Mouse (Mus musculus) spleen, postnatal 14 days (tissue): ENCODE measurements around the gene Ryr1.
A peak's percentile ranks its signal among the peaks of the same experiment; 100 is the strongest.
"Not testable (repeated sequence)": the region's sequence is repeated elsewhere in the genome, so short reads cannot be mapped to it uniquely, and the experiment has no call there.

Experiments used
- DNase-seq, 2 experiments: peaks; one replicate each; pipeline ENCODE4 v3.0.0; 2021 to 2022; ENCODE audit warnings: low spot score in 2 of 2

Ryr1 gene

DNA sequence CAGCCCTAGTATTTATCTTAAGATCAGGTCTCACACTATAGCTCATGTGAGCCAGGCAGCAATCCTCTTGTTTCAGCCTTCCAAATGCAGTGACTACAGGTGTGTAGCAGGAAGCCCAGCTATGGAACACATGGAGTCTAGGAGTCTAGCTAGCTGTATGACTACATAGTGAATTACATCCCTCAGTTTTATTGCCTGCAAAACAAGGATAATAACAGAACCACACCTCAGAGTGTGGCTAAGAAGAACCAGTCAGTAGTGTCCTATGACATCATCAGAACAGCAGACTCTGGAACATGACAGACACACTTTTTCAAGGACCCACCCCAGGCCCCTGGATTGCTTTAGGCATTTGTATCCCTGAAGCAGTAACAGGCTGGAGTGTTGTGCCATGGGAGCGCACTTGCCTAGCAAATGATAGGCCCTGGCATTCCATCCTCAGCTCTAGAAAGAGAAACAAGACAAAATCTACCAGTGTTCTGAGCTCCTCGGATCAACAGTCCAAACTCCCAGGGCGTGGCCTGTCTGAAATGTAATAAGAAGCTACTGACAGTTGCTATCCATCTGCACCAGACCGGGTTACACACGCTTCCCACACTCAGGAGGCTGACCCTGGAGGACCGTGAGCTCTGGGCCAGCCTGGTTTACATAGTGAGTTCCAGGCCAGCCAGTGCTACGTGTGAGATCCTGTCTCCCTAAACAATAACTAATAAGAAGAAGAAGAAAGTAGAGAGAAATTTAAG, 21.8 kb upstream of the Ryr1 start:
- DNase-seq: no peak

- no peak for DNase-seq
These were observed 19.0 kb upstream of the Ryr1 start for GRCm38 (mm10) chr7:29144006-29144405.

- DNase-seq: no peak
These were observed 16.4 kb upstream of the Ryr1 start for GRCm38 (mm10) chr7:29141416-29141815.

GRCm38 (mm10) chr7:29139237-29139636, 14.3 kb upstream of the Ryr1 start:
- DNase-seq: not testable (repeated sequence)

GRCm38 (mm10) chr7:29137429-29137828, 12.4 kb upstream of the Ryr1 start:
- no peak for DNase-seq

DNA sequence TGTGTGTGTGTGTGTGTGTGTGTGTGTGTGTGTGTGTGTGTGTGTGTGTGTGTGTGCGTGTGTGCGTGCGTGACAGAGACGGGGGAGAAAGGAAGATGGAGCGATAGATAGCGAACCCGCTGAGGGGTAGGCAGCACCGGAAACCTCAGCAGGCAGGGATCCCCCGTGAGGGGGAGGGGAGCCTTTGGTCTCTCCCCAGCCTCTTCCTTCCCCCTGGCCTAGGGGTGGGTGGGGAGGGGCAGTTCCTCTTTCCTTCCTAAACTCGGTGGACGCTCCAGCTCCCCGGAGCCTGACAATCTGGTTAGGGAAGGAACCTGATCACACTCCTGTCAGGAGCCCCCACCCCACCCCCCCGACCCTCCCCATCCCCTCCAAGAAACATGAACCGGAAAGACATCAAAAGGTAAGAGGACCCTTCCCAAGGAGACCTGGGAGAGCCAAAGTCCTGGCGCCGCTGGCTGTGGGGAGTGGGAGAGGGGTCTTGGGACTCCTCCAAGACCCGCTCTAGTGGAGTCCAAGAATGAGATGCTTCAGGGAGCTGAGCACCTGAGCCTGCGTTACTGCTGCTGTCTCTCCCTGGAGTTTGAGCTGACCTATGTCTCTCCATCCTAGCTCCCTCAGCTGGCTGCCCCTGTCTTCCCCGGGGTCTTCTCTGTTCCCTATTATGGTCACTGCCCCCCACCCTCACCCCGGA, 9.9 kb upstream of the Ryr1 start, which contains the start of gene Rasgrp4:
TSS of gene Rasgrp4 (plus strand) at position 159 of the 694 bp plus-strand sequence.
- DNase-seq: peak; percentile 29 to 38

- DNase-seq: no peak
These were observed 9.3 kb upstream of the Ryr1 start for GRCm38 (mm10) chr7:29134230-29134629.

GRCm38 (mm10) chr7:29128725-29129124, 3.7 kb upstream of the Ryr1 start:
- no peak for DNase-seq

DNA sequence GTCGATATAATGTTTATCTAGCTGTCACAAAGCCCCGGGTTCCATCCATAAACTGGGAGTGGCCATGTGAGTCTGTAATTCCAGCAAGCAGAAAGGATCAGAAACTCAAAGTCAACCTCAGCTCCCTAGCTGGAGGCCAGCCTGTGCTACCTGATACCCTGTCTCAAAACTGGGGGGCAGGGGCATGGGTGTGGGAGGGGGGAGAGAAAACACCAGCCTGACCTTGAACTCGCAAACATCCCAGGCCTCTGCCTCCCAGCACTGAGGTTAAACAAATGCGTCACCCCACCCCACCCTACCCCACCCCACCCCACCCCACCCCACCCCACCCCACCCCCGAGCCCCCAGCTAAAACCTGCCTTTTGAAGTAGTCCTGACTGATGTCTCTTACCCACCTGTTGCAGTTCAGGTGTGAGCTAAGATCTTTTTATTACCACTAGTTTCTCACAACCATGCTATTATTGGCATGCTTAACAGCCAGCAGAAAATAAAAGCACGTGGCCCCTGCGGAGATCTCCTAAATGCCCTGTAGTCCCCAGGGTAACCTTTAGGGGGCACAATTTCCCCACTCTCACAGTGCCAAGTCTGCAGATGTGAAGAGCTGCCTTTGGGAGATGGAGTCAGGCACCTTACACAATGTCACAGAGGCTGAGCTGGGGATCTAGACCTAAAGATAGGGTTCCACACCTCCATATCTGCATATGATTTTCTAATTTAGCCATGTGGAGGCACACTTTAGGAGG, 1.4 kb upstream of the Ryr1 start:
- DNase-seq: peak; percentile 47 to 64

DNA sequence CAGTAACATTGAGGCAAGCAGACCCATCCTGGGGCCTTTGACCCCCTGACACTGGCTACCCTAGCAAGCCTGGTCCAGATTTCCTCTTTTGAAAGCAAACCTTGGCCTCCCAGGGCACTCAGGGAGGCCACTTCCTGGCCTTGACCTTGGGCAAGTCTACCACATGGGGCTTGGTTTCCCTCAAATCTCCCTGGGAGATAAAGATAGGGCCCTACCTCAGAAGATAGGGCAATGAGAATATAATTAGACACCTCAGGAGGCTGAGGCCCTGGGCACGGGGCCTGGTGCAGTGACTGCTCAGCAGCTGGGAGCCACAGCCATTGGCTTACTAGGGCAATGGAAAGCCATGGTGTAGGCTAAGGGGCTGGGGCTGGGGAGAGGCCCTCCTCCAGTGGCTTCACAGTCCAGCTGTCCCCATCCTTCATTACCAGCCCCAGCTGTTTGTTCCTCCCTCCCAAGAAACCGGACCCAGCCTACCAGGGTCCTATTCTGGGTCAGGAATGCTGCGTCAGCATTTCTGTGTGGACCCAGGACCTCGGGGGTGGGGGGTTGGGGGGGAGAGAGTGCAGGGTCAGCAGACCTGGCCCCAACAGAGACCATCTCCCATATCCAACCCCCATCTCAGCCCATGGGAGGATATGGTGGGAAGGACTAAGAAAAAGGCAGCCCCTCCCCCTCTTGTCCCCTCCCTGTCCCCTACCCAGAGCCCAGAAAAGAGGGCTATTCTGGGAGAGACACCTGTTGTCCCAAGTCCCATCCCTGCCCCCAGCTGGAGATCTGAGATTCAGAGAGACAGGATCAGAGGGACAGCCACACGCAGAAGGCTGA, 1.2 kb downstream of the Ryr1 start:
- no peak for DNase-seq

DNA sequence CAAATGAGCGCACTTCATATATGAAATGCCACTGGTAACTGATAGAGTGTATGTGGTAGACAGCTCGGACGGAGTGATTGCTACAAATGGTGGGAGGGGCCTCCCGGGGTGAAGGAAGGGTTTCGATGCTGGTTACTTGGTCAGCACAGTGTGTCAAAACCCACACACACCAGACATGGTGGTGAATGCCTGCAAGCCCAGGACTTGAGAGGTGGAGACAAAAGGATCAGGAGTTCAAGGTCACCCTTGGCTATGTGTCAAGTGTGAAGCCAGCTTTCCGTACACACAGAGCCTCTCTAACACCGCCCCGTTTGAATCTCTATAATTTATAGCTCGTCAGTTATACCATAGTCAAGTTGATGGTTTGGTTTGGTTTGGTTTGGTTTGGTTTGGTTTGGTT, 2.2 kb downstream of the Ryr1 start:
- no peak for DNase-seq

DNA sequence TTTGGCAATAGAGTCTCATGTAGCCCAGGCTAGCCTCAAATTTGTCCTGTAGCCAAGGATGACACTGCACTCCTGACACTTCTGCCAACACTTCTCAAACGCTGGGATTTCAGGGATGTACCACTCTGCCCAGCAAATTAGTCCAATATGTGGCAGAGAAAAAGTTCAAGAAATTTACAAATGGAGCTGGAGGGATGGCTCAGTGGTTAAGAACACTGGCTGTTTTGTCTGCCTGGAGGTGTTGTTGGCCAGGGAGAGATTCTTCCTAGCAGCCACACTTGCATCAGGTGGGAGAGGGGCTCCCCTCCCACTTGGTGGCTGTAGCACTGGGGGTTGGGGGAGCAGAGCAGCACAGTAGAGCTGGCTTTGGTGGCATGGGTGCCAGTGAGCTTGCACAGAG, 5.5 kb downstream of the Ryr1 start:
- no peak for DNase-seq

- DNase-seq: no peak
These were observed 6.7 kb downstream of the Ryr1 start for GRCm38 (mm10) chr7:29118142-29118851.

- no peak for DNase-seq
These were observed 15.7 kb downstream of the Ryr1 start for GRCm38 (mm10) chr7:29108992-29109955.

DNA sequence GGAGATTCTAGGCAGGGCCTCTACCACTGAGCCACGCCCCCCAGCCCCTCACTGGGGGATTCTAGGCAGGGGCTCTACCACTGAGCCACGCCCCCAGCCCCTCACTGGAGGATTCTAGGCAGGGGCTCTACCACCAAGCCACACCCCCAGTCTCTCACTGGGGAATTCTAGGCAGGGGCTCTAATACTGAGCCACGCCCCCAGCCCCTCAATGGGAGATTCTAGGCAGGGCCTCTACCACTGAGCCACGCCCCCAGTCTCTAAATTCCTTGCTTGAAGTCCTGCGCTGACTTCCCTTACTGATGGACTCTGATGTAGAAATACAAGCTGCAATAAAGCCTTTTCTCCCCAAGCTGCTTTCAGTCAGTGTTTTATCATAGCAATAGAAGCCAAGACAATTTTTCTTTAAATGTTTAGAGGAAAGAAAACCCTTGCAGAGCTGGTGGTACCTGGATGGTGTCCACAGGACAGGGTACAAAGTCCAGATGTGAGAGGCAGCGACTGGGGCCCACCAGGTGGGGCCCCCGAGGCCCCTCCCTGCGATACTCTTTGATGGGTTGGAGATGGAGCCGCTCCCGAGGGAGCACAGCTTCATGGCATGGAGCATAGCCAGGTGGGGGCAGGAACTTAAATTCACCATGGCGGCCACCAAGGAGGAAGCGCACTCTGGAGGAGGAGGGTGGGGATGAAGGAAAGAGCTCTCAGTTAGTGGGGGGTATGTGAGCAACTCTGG, 23.5 kb downstream of the Ryr1 start:
- no peak for DNase-seq

DNA sequence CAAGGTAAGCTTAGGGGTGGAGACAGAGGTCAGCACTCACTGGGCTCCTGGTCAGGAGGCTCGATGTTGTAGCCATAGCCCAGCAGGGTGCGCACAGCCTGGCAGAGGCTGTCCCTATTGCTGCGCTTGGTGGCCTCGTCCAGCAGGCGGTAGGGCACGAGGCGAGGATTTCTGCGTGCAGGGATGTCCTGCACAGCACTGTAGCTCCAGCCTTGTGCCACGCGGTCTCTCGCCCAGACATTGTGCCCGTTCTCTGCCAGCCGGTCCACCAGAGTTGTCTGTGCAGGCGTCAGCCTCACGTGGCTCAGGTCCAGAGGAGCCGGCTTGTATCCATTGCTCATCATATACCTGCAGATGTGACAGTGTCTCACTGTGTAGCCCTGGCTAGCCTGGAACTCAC, 27.8 kb downstream of the Ryr1 start:
- no peak for DNase-seq

- no peak for DNase-seq
These were observed 36.2 kb downstream of the Ryr1 start for GRCm38 (mm10) chr7:29088817-29089216.

- no peak for DNase-seq
These were observed 38.1 kb downstream of the Ryr1 start for GRCm38 (mm10) chr7:29086902-29087301.

DNA sequence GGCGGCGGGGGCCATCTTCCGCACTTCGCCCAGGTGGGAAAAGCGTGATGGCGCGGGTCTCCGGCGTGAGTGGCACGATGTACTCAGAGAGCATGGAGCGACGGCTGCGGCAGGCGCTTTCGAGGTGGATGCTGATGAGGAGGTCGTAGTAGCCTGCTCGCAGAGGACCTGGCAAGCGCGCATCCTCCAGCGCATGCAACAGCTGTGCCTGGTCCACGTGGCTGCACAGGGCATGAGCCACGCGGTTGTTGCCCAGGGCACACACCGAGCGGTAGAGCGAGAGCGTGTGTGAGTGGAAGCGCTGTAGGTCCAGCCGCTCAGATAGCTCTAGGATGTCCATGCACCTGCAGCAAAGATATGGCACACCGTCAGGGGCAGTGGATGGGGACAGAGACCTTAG, 39.0 kb downstream of the Ryr1 start:
- DNase-seq: no peak
